Mouse (Mus musculus) spleen, embryonic (tissue): ENCODE results near the gene Tmem86a.

Experiments
- CTCF ChIA-PET: fragments of 350-600 bp; sonication (Branson Sonifier 250); formaldehyde crosslinking; loops from one replicate; lab custom pipeline; 2022; lab: Charles Lee

Tmem86a gene

GRCm38 (mm10) chr7:47073536-47074521, 23.4 kb downstream of the Tmem86a start:
- CTCF ChIA-PET = no interaction called here

- CTCF ChIA-PET = no interaction called here
These were observed 25.8 kb downstream of the Tmem86a start for GRCm38 (mm10) chr7:47076193-47076592.

GRCm38 (mm10) chr7:47076729-47077128, 26.3 kb downstream of the Tmem86a start:
- CTCF ChIA-PET = interaction anchor here (0.6 kb wide), 1 partner anchor 18 kb away, joined by 4 read pairs; no protein-coding TSS in a partner anchor

- CTCF ChIA-PET = interaction anchor here (0.5 to 0.7 kb wide), 3 partner anchors 17 to 25 kb away, joined by 3 to 12 read pairs (median 4); no protein-coding TSS in a partner anchor
These were observed 27.1 kb downstream of the Tmem86a start for GRCm38 (mm10) chr7:47077451-47077850.

GRCm38 (mm10) chr7:47080868-47081267, 30.5 kb downstream of the Tmem86a start:
- CTCF ChIA-PET = interaction anchor here (0.6 kb wide), 2 partner anchors 11 to 62 kb away, joined by 3 to 5 read pairs; no protein-coding TSS in a partner anchor

- CTCF ChIA-PET = no interaction called here
These were observed 30.9 kb downstream of the Tmem86a start for GRCm38 (mm10) chr7:47081277-47081676.

- CTCF ChIA-PET = interaction anchor here (0.6 kb wide), 1 partner anchor 41 kb away, joined by 3 read pairs; no protein-coding TSS in a partner anchor
These were observed 34.7 kb downstream of the Tmem86a start for GRCm38 (mm10) chr7:47085075-47085474.

- CTCF ChIA-PET = no interaction called here
These were observed 43.5 kb downstream of the Tmem86a start for GRCm38 (mm10) chr7:47093935-47094334.

- CTCF ChIA-PET = interaction anchor here (0.7 kb wide), 1 partner anchor 18 kb away, joined by 4 read pairs; no protein-coding TSS in a partner anchor
These were observed 44.6 kb downstream of the Tmem86a start for GRCm38 (mm10) chr7:47094969-47095368.

GRCm38 (mm10) chr7:47098044-47098443, 47.6 kb downstream of the Tmem86a start:
- CTCF ChIA-PET = no interaction called here

- CTCF ChIA-PET = no interaction called here
These were observed 48.9 kb downstream of the Tmem86a start for GRCm38 (mm10) chr7:47099306-47099705.

- CTCF ChIA-PET = no interaction called here
These were observed 50.2 kb downstream of the Tmem86a start for GRCm38 (mm10) chr7:47100615-47101014.

GRCm38 (mm10) chr7:47102970-47103369, 52.6 kb downstream of the Tmem86a start:
- CTCF ChIA-PET = interaction anchor here (0.8 kb wide), 1 partner anchor 25 kb away, joined by 3 read pairs; no protein-coding TSS in a partner anchor

- CTCF ChIA-PET = no interaction called here
These were observed 53.4 kb downstream of the Tmem86a start for GRCm38 (mm10) chr7:47103671-47104414.
